Mouse (Mus musculus) right cerebral cortex, postnatal 10 days (tissue): ENCODE results near the gene Fbxo3.
"Not testable (repeated sequence)": the region's sequence is repeated elsewhere in the genome, so short reads cannot be mapped to it uniquely, and the experiment has no call there.

Experiments used
- DNase-seq, 2 experiments: peaks; one replicate each; pipeline ENCODE4 v3.0.0; 2021; ENCODE audit warnings: low spot score in 2 of 2

Gene Fbxo3

GRCm38 (mm10) chr2:104036316-104036715 is 8.8 kb downstream of the Fbxo3 start:
- no peak for DNase-seq

- no peak for DNase-seq
These were observed 10.7 kb downstream of the Fbxo3 start for GRCm38 (mm10) chr2:104038236-104038635.

DNA sequence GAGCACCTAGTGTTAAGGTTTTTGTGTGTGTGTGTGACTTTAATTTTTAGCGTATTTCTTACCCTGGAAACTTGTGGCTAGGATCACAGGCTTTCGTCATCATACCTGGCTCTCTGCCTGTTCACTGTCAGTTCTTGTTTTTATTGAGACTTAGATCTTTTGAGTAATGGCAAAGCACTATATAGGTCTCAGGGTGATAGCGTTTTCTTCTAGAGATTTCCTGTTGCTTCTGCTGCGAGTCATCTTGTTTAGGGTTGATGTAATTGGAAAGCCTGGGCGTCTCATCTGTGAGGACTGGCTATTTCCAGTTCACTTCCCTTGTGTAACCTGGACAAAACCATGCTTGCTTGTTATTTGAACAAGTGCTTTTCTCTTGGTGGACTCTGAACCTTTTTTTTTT is 14.1 kb downstream of the Fbxo3 start:
- DNase-seq = no peak

DNA sequence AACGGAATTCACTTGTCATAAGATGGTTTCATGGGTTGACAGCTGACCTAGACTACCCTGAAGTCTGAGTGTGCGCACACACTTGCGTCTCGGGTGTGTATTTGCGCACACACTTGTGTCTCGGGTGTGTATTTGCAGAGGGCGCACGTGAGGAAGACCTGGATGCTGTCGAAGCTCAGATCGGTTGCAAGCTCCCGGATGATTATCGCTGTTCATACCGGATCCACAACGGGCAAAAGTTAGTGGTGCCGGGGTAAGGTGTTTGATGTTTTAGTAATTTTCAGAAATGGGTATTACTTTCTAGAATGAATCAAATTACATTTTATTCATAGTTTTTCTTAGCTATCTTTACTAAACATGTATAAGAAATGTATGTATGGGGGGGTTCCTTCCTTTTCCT is 15.2 kb downstream of the Fbxo3 start:
- DNase-seq = no peak

- no peak for DNase-seq
These were observed 16.3 kb downstream of the Fbxo3 start for GRCm38 (mm10) chr2:104043624-104044478.

GRCm38 (mm10) chr2:104044479-104045080 is 17.1 kb downstream of the Fbxo3 start:
- DNase-seq = no peak

DNA sequence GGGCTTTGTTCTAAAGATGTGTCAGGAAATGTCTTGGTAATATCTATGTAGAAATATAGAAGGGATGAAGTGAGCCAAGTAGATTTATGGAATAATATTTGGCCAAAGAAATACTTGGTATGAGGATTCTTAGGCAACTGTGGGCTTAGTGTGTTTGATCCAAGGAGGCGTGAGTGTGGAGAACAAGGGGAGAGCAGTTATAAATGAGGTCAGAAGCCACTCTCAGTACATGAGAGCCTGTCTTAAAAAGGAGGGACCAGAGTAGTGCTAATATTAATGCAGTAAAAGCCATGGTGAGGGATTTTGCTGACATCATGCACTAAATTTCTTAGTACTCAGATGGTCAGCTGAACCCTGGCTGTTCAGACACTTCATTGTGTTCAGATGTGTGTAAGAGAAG is 30.9 kb downstream of the Fbxo3 start:
- no peak for DNase-seq

DNA sequence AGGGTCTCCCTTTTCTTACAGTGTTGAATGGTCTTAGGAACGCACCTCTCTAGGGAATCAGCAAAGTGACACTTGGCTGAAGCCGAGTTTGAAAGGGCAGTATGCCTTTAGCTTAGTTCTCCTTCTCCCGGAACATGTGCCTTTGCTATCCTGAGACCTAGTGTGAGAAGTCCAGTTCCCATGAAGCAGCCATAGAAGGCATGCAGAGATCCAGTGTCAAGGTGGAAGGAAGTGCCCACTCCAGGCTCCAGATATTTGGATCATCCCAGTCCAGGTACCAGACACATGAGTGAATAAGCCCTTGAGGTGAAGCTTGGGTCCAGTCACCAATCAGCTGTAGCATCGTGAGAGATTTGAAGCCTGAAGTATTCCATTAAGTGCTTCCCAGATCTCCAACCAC is 31.4 kb downstream of the Fbxo3 start:
- DNase-seq = no peak

DNA sequence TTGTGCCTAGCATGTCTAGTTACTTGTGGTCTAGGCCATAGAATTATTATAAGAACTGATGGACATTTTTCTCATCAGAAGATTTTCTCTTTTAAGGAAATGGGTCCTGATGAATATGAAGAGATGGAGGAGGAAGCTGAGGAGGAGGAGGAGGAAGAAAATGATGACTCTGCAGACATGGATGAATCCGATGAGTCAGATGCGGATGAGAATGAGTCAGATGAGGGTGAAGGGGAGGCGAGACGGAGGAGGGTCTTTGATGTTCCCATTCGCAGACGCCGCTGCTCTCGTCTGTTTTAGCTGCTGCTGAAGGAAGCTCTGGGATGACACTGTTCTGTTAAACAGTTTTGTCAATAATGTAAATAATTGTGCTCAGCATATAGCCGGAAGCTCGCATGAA is 32.3 kb downstream of the Fbxo3 start:
- no peak for DNase-seq

- DNase-seq = no peak
These were observed 33.5 kb downstream of the Fbxo3 start for GRCm38 (mm10) chr2:104060996-104061395.

DNA sequence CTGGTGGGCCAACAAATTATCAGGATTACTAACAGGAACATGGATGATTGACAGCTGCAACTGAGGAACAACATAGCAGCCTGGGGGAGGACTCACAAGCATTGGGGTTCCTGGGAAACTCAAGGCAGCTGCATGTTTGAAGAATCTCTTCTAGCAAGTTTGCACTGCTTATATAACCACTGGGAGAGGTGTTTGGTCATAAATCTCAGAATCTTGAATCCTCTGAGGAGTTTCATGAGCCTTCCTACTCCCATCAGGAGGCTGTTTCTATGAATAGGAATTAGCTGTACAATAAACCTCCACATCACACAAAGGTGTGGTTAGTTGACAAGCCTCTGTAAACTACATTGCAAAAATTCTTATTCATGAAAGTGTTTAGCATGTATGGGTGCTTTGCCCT is 35.1 kb downstream of the Fbxo3 start:
- no peak for DNase-seq

DNA sequence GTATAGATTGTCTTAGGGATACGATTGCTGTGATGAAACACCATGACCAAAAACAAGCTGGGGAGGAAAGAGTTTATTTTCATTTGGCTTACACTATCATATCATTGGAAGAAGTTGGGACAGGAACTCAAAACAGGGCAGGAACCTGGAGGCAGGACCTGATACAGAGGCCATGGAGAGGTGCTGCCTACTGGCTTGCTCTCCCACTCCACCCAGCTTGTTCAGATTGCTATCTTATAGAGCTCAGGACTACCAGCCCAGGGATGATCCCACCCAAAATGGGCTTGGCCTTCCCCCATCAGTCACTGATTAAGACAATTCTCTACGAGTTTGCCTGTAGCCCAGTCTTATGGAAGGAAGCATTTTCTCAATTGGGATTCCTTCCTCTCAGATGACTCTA is 36.6 kb downstream of the Fbxo3 start:
- no peak for DNase-seq

GRCm38 (mm10) chr2:104065526-104065925 is 38.0 kb downstream of the Fbxo3 start, which contains the start of gene Gm10912:
Gene Gm10912, plus strand, starts transcription at chr2:104065826.
- not testable (repeated sequence) for DNase-seq

- DNase-seq = not testable (repeated sequence)
These were observed 40.9 kb downstream of the Fbxo3 start, which contains the start of gene Gm10799 for GRCm38 (mm10) chr2:104068450-104068849. Gene Gm10799, minus strand, starts transcription at chr2:104068550.

DNA sequence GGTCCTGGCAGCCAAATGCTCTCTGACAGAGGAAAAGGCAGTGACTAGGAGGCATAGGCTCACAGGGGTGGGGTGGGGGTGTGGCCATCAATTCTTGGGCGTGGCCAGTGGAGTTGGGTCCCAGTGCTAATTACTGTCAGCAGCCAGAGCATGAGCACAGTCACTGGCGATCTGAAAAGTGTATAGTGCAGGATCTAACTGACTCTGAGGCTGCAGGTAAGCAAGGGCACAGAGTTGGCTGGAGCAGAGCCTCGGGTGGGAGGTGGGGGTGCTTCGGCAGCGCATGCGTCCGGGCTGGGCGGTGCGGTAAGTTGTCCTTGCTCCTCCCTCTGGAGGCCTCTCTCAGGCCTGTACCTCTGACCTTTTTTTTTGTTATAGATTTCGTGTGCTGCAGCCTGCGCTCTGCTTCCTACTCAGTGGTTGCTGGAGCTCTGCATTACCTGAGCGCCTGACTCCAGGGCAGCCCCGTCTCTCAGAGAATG is 42.2 kb downstream of the Fbxo3 start, which contains the start of gene Cd59b:
Gene Cd59b (plus strand): TSS at position 146 of the 482 bp plus-strand sequence.
- DNase-seq = peak in 1 of 2 experiments; percentile 29

DNA sequence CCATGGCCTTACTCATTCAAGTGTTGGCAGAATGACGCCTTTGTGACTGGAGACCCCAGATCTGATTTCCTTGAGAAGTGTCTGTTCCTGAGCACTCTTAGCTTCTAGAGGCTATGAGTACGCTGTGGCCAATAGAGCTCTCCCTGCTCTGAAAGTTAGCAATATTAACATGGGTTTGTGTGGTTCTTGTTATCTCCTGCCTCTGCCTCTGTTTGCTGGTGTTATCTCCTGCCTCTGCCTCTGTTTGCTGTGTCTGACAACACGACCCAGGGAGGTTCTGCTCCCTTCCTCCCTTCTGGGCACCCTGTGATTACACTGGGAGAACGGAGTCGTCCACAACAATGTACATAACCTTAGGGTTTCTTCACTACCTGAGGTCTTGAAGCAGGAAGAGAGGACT is 50.8 kb downstream of the Fbxo3 start:
- DNase-seq = not testable (repeated sequence)

- not testable (repeated sequence) for DNase-seq
These were observed 54.0 kb downstream of the Fbxo3 start for GRCm38 (mm10) chr2:104081436-104082050.

GRCm38 (mm10) chr2:104082474-104082873 is 55.0 kb downstream of the Fbxo3 start:
- DNase-seq = no peak

DNA sequence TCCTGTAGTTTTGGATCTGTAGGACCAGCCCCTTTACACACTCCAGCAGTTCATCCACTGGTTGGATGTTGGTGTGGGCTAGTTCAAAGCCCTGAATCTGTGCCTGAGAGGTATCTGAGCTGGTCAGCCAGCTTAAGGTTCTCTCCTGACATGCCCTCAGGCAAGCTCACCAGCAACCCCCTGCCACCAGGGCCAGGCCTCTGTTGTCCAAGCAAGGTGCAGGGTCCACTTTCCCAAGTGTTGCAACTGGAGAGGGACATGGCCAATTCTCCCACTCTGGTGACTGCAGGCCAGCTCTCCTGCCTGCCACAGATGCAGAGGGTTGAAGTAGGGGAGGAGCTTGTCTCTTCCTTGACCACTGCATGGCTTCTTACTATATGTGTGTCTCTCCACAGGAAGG is 56.5 kb downstream of the Fbxo3 start:
- DNase-seq = not testable (repeated sequence)

DNA sequence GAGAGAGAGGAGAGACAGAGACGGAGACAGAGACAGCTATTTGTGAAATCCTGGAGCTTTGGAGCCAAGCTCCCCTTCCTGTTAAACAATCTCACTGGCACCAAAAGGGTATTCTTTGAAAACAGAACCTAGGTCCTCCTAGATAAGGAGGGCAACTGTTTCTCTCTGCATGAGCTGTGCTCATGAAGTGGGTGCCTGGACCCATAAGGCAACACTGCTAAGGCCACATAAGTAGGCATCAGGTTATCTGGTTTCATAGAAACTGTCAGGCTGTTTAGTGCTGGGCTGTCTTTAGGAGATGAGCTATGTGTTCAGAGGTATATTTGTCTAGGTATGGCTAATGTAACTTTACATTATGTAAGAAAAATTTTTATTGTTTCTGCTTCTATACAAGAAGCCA is 60.0 kb downstream of the Fbxo3 start:
- not testable (repeated sequence) for DNase-seq

GRCm38 (mm10) chr2:104093305-104093704 is 65.8 kb downstream of the Fbxo3 start:
- no peak for DNase-seq

DNA sequence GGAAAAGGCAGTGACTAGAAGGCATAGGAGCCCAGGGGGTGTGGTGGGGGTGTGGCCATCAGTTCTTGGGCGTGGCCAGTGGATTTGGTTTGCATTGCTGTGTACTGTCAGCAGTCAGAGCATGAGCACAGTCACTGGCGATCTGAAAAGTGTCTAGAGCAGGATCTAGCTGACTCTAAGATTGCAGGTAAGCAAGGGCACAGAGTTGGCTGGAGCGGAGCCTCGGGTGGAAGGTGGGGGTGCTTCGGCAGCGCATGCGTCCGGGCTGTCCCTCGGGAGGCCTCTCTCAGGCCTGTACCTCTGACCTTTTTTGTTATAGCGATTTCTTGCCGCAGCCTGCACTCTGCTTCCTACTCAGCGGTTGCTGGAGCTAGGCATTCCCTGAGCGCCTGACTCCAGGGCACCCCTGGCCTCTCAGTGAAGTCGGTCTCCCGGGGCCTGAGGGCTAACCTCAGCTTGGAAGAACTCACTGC is 68.3 kb downstream of the Fbxo3 start, which contains the start of gene Cd59a:
Gene Cd59a (plus strand): TSS at position 61 of the 473 bp plus-strand sequence.
- peak; percentile 64 to 66 for DNase-seq
